Mouse (Mus musculus): ENCODE measurements around the gene Rab31.
A peak's percentile ranks its signal among the peaks of the same experiment; 100 is the strongest.

The Rab31 gene

DNA sequence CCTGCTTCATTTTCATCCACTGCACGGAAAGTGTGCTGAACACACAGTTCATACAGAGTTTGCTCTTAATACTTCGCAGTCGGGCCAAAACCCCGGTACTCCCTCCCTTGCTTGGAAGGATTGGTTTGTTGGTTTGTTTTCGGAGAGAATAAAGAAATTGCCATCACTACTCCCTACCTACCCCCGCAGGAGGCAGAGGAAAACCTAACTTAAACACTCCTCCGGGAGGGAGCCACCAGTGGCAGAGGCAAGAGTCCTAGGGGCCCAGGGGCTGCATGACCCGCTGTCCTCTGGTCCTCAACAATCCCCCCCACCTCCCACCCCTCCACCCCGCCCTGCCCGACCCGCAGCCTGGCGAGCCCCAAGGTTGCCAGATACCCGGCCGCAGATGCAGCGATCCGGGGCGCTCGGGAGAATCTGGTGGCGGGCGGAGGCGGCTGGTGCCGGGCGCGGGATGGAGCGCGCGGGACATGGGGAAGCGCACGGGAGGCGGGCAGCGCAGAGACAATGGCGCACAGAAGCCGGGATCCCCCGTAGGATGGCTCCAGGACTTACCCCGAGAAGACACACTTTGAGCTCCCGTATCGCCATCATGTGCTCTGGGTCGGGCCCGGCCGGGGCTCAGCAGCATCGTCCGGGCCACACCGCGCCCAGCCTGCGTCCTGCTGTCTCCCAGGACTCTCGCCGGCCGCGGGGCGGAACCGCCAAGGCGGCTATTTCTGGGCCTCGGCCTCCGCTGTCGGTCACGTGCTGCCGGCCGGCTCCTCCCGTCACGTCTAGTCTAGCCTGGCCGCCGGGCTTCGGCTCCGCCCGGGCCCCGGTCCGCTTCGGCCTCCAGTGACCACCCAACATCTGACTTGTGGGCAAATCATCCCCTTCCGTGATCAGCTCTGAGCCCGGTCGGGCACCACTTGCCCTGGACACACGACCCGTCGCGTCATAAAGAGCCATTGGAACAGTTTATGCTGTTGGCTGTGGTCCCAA is at the start of gene Rab31:
Gene Rab31, minus strand, starts transcription at position 802 of the 984 bp plus-strand sequence.
- DNase-seq (ENCODE audit: low spot score in 2 of 2) = no peak

DNA sequence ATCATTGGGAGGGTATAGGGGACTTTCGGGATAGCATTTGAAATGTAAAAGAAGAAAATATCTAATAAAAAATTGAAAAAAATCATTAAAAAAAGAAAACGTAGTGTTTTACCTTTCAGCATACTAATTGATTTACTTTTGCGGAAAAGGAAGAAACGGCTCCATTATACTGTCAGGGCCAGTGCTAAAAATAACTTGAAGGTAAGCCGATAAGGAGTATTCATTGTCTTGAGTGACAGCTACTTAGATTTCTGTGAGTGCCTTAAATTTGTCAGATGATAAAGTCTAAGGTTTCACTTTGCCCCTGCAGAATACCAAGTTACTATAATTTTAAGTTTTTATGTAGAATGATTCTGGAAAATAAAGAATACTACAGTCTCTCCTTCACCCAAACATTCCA is 47.6 kb upstream of the Rab31 start:
- no peak for DNase-seq (ENCODE audit: low spot score in 2 of 2)

DNA sequence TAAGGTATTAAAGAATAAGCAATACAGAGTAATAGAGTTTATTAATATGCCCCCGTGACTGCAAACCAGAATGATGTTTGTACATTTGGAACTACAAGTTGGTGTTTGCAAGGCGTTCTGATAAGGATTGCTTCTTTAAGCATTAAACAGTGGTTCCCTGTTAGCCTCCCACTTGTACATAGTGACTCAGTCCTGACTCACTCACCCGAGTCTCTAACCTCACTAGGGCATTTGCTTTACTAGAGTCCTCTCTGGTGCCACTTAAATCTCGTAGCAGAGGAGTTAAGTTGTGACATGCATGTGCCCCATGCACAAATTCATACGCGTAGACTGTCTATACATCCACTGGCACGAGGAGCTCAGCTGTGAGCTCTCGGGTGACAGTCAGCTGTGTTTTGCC is 41.2 kb upstream of the Rab31 start:
- no peak for DNase-seq (ENCODE audit: low spot score in 2 of 2)

DNA sequence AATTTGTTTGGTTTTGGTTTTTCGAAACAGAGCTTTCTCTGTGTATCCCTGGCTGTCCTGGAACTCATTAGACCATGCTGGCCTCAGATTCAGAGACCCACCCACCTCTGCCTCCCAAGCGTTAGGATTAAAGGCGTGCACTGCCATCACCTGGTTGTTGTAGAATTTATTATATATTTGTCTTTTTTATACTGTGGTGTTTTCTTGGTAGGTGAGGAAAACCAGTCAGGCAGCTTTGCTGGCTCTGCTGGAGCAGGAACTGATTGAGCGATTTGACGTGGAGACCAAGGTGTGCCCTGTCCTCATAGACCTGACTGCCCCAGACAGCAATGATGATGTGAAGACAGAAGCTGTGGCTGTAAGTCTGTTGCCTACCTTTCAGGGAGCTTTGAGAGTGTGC is 38.5 kb upstream of the Rab31 start:
- no peak for DNase-seq (ENCODE audit: low spot score in 2 of 2)

DNA sequence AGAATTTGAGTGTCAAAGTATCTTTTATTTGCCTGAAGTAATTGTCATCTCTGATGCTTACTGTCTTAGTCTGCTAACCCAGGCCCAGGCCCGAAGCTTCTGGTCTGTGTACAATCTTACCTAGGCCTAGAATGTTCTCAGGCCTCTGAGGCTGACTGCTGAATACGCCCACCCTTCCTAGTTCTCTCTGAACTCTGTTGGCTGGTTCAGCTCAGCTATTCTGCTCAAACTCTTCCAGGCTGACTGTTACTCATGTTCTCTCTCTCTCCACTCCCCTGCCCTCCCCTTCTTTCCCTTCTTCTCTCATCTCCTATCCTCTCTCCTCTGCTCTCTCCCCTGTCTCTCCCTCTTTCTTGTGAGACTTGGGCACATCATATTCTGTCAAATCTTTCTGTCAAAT is 33.9 kb upstream of the Rab31 start:
- DNase-seq (ENCODE audit: low spot score in 2 of 2) = no peak

DNA sequence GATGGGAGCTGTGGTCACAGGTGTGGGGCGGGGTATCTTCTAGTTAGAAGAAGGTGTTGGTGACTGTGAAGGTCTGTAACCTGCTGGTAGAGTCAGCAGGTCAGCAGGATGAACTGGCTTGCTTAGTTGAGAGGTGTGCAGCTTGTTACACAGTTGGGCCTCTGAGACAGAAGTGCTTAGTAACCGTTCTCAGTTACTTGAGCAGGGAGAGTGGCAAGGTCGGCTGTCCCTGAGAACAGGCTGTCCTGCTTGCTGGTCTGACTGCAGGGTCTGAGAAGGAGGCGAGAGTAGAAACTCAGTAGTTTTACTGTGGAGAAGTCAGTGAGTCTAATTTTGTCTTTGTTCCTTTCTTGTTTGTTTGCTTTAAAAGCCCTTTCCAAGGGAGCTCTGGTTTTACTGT is 33.4 kb upstream of the Rab31 start:
- DNase-seq (ENCODE audit: low spot score in 2 of 2) = no peak

DNA sequence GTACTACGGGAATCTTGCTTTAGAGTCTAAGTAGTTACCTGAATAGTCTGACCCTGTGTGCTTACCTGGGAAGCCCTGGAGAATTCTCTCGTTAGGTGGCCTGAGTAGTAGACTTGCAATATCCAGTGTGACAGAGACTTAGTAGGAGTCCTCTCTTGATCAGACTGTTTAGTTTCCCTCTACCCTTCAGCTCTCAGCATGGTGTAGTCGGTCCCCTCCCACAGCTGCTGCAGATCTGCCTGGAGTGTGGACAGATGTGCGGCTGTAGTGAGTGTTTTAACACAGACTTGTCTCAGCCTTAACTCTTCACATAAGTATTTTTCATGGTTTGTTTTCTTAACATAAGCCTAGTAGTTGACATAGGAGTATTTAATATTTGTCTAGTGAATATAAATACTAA is 29.5 kb upstream of the Rab31 start:
- no peak for DNase-seq (ENCODE audit: low spot score in 2 of 2)

DNA sequence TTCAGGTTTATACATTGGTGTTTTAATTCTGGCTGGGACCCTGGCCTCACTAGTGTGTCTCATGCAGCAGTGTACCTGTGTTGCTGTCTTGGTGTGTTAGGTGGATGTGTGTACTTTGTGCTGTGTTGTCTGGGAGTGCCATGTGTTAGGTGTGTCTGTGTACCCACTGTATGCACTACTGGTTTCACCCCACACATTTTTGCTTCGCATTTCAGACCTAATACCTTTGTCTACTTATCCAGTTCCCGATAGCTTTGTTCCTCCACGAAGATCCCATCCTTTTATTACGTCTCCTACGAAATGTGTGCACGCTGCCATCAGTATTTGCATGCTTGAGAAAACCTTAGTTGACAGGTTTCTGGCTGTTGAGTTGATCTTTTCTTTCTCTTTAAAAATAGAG is 27.9 kb upstream of the Rab31 start:
- no peak for DNase-seq (ENCODE audit: low spot score in 2 of 2)

DNA sequence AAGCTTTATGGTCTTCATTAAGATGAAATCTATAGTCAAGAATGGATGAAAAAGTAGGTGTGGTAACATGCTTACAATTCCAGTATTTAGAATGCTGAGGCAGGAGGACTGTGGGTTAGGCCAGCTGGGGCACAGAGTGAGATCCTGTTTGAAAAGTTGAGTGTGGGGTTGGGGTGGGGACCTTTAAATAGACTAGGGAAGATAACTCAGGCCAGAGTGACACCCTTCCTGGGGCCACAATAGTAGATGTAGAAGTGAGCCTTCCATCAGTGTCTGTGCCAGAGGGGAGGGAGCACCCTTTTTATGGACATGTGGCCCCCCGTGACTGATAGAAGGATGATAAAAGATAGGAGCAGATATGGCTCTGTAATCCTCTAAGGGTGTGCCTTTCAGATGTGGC is 26.8 kb upstream of the Rab31 start:
- DNase-seq (ENCODE audit: low spot score in 2 of 2) = no peak

DNA sequence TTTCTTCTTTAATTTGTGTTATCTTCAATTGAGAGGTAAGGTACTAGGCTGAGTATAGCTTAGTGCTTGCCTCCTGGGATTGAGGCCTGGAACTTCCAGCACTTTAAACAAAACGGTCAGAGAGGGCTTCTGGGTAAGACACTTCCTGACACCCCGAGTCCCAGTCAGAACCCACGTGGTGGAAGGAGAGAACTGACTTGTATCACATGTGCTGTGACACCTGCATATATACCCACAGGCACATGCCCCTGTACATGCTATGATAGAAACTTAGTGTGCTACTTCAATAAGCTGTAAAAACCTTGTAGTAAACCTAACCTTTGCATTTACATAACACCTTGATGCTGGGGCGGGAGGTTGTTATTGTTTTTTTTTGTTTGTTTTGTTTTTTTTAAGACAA is 25.9 kb upstream of the Rab31 start:
- DNase-seq (ENCODE audit: low spot score in 2 of 2) = peak; percentile 31 to 34

DNA sequence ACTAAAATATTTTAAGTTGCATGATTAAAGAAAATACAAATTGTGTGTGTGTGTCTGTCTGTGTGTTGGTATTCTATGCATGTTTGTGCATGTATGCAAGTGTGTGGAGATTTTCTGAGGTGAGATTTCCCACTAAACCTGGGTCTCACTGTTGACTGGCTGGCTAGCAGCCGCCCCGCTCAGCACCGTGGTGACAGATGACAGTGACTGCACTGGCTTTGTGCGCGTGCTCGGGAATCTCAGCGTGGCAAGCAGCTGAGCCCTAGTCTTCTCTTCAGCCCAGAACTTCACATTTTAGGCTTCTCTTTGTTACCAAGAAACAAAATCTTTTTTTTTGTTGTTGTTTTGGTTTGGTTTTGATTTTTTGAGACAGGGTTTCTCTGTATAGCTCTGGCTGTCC is 23.5 kb upstream of the Rab31 start:
- DNase-seq (ENCODE audit: low spot score in 2 of 2) = no peak

DNA sequence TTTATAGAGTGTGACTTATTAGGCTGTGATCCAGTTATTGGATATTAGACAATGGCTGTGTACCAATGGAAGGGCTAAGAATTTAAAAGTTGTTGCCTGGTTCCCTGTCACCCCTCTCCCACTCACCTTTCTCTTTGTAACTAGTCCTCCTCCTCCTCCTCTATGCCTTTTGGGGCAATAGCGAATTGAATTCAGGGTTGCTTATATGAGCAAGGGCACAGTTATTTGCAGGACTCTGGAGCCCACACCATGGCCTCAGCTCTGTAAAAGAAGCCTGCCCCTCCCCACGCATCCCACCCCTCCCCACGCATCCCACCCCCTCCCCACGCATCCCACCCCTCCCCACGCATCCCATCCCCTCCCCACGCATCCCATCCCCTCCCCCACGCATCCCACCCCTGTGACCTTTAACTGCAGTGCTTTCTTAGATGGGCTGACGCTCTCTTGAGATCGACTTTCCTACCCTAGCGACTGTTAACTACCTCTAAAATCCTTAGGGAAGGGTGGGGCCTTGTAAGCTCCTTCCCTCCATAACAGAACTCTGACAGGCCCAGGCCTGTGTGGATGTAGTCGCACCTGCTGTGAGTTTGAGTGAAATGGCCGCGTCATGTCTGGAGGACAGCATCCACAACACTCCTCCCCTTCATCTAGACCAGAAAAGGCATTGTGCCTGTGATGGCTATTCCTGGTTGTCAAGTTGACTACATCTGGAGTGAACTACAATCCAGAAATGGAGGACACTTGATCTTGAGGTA is 21.7 kb upstream of the Rab31 start:
- no peak for DNase-seq (ENCODE audit: low spot score in 2 of 2)

DNA sequence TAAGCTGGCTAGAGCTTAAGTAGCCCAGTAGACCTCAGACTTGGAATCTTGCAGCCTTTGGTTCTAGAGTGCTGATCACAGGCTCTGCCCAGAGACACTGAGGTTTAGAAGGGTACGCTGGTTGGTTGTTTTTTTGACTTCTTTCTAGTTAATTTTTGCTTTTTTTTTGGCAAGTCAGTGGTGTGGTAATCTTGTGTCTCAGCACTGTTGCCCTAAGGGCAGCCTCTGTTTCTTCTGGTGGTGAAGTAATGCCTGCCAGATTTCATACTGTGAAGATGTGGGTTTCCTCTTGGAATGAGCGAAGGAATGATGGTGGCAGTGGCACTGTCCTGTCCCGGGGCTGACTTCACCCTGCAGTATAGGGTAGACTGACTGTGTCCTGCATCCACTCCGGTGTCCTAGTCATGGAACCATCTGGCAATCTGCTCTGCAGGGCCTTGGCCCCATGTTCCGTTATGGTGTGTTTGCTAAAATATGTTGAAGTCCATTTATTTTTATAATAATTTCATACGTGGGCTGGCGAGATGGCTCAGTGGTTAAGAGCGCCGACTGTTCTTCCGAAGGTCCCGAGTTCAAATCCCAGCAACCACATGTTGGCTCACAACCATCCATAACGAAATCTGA is 20.9 kb upstream of the Rab31 start:
- no peak for DNase-seq (ENCODE audit: low spot score in 2 of 2)

DNA sequence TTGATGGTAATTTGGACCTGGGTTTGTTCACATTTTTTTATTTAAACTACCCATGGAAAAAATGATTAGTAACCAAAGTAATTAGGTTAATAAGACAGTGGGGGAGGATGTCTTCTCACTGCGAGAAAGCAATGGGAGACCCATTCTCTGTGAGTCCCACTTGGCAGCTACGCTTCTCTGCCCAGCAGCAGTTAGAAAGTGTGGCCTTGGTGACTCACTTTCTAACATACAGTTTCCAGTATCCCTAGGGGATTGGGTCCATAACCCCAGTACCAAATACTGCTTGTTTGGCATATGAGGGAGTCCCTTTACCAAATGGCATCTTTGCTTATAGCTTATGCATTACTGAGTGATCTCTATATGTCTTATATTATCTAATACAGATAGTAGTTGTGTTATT is 18.6 kb upstream of the Rab31 start:
- no peak for DNase-seq (ENCODE audit: low spot score in 2 of 2)

DNA sequence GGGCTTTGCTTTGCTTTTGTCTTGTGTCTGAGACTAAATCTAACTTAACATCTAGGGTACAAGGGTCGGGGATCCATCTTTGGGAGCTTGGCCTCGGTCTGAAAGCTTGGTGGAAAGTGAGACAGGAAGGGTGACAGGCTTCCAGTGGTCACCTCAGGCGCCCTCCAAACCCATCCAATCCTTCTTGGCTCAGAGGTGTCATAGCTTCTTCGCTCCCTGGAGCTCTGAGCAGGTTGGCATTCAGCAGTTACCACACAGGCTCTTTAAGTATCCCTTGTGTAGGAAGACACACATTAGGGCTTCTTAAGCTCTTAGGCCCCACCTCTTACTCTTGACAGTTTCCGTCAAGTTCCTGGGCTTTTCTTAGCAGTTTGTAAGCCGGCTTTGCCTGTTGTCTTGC is 17.0 kb upstream of the Rab31 start:
- no peak for DNase-seq (ENCODE audit: low spot score in 2 of 2)

DNA sequence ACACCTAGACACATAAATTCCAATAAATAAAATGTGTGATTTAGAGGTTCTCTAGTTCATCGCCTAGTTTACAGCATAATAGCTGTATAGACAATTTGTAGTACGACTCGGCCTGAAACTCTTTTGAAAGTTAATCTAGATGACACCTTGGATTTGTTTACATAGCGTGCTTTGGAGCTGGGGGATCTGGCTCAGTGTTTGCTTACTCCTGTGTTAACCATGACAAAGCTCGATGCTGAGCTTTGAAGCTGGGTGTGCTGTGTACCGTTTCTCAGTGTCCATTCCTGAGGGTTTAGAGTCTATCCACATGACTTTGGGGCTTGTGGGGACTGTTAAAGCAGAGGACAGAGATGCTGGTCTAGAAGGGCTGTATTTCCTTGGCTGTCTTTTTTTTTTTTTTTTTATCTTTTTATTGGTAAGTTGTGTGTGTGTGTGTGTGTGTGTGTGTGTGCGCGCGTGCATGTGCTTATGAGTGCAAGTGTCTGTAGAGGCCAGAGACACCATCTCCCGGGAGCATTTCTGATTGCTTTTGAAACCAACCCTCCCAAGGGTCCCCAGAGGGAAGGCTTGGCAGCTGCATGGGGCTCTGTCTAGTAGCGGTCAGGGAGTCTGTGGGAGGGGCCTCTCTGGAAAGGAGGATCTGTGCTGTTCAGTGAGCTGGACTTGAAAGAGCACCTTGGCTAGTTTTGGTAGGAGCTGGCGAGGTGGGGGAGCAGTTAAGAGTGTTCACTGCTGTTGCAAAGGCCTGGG is 16.2 kb upstream of the Rab31 start:
- DNase-seq (ENCODE audit: low spot score in 2 of 2) = no peak

DNA sequence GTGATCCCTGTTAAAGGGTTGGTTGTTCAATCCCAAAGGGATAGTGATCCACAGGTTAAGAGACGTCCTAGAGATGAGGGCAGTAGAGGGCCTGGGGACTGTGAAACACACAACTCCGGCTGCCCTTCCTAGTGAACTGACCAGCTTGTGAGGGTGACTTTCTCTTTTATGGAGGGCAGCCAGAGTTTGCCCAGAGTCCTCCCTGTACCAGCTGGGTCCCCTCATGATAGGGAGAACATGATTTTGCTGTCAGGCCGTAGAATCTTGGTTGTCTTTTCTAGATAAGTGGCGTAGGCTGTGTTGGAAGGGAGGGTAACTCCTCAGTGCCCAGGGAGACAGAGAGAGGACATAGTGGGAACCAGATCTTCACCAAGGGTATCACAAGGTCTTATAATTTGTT is 14.7 kb upstream of the Rab31 start:
- DNase-seq (ENCODE audit: low spot score in 2 of 2) = no peak

DNA sequence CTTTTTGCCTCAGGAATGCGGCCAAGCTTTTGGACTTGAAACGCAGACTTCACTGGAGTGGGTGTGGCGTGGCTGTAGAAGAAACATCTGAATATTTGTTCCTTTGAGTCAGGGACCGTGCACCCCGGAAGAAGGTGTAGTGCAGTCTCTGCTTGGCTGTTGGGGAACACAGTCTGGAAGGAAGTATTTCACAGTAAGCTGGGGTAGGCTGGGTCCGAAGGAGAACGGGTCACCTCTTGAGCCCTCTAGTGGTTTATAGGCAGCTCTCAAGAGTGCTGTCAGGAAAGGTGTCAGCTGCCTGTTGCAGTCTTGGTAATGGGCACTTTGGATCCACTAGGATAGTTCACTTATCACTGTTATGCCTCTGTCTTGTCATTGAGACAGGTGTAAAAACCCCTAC is 13.7 kb upstream of the Rab31 start:
- no peak for DNase-seq (ENCODE audit: low spot score in 2 of 2)

DNA sequence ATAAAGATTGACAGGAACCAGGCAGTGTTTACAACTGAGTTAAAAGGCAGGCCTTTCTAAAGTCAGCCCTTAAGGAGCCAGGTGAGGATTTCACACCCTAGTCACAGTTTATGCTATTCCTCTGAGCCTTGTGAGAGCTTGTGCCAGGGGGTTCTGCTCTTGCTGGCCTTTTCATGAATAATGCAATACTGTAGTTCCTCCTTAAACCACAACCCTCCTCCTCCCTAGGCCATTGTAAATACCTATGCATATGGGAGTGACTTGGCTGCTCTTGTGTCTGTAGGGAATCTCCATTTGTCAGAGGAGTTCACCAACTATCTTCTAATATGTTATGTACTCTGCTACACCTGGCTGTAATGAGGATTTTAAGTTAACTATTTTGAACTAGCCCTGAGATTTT is 13.2 kb upstream of the Rab31 start:
- DNase-seq (ENCODE audit: low spot score in 2 of 2) = no peak

DNA sequence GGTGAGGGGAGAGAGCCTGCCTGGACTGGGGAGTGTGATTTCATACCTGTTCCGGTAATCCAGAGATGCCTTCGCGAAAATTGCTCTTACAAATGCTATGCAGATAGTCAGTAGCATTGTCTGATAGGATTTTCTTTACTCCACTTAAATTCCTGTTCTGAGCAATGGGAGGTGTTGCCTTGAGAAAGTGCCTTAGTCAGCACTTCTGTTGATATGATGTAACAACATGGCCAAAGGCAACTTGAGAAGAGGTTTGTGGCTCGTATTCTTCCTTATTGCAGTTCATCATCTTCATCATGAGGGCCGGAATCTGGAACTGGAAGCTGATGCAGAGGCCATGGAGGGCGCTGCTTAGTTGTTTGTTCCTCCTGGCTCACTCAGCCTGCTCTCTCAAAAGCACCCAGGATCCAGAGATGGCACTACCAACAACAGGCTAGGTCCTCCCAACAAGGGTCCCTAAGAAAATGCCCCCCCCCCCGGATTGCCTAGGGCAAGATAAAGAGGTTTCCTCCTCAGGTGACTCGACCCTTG is 12.1 kb upstream of the Rab31 start:
- no peak for DNase-seq (ENCODE audit: low spot score in 2 of 2)

Measured in thymus, postnatal 10 days (tissue).